Mouse (Mus musculus) spleen, adult 2 months (tissue): ENCODE measurements at regions not wholly inside any gene's neighbourhood (a gene's known extent, or its start where the extent isn't known, plus 50 kb on each side); places are given as distances from the start of the nearest gene placed in this dataset.

Source experiments
- DNase-seq, 2 experiments: peaks; one replicate each; pipeline versions ENCODE4 v3.0.0 to v3.0.0-alpha.2; 2012 to 2021; ENCODE audit warnings: low spot score in 2 of 2, low read depth in 1 of 2
- H3K27ac ChIP-seq: fragments of 200-500 bp; 2 replicates; pipeline ENCODE4 v1.5.1; 2012; ENCODE audit warnings: low read length, inconsistent platforms; ENCODE audit not compliant: insufficient read depth
- H3K27me3 ChIP-seq: fragments of 200-500 bp; 2 replicates; pipeline ENCODE4 v1.6.1; 2012; ENCODE audit warnings: mild to moderate bottlenecking, moderate library complexity, low read length, inconsistent platforms; ENCODE audit not compliant: control insufficient read depth, insufficient read depth
- H3K36me3 ChIP-seq: fragments of 200-500 bp; 2 replicates; pipeline ENCODE4 v1.6.1; 2012; ENCODE audit warnings: mild to moderate bottlenecking, low read length, inconsistent platforms; ENCODE audit not compliant: control insufficient read depth, insufficient read depth
- H3K4me1 ChIP-seq: fragments of 200-500 bp; 2 replicates; pipeline ENCODE4 v1.6.1; 2011; ENCODE audit warnings: inconsistent platforms; ENCODE audit not compliant: control insufficient read depth, insufficient read depth, insufficient read length
- H3K4me3 ChIP-seq: fragments of 200-500 bp; 2 replicates; pipeline ENCODE4 v1.5.1; 2011; ENCODE audit warnings: mild to moderate bottlenecking, inconsistent platforms; ENCODE audit not compliant: insufficient read depth, insufficient read length; ENCODE audit errors: extremely low read depth
- CTCF ChIP-seq: fragments of 200-500 bp; IDR thresholded peaks from 2 replicates; pipeline ENCODE4 v1.5.1; 2011; ENCODE audit warnings: mild to moderate bottlenecking, inconsistent platforms; ENCODE audit not compliant: insufficient read depth, insufficient read length, insufficient replicate concordance; ENCODE audit errors: extremely low read depth
- POLR2A ChIP-seq: fragments of 200-500 bp; IDR thresholded peaks from 2 replicates; pipeline ENCODE4 v1.6.1; 2011; ENCODE audit warnings: low read depth, low read length, inconsistent platforms
- WGBS: fragments of 180-500 bp; shearing (Covaris S2); methylation state at CpG from one replicate; pipeline ENCODE4 v1.1.7; 2018; 5-methylcytosine and 5-hydroxymethylcytosine counted together

DNA sequence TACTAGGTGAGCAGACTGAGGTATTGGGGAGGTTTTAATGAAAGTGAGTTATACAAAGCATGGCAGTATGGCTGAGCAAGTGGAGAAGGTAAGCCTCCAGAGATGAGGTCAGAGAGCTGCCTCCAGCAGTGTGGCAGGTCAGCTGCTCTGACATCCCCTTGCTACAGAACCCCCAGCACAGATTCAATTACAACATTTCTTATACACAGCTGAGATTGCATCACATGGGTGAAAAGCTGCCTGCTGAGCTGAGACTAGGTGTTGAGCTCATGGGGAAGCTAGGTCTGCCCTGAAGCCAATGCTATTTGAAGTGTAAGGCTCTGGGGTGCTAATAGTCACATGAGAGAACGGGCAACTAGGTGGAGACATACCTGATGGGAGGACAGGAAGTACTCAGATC is 350.4 kb upstream of the Meis1 start:
- Histone ChIP-seq H3K4me3 (no peak overlapping the region), H3K36me3 (no peaks in the 10 kb centered on the region), H3K27me3 (no peaks in the 10 kb centered on the region), H3K4me1 (no peaks in the 10 kb centered on the region), H3K27ac (no peak overlapping the region)
- TF ChIP-seq POLR2A (no peak), CTCF (no peak)
- DNase-seq, result no peak
- 83% methylated on average over 1 of the region's 1 CpGs for WGBS

DNA sequence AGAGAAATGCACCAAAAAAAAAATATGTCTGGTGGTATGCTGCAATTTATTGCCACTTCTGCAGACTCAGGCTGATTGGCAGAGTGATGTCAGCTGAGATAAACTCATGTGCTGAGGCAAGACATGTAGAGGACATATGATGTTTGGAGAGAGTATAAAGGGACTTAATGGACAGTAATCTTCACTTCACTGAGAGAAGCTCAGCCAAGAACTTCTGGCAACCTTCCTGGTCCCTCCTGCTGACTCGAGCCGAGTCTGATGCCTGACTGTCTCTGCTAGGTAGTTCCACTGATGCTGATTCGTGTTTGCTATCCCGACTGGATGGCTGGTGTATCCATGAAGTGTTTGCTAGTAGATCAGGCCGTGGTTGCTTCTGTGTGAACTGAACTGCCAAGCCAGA is 354.7 kb upstream of the Meis1 start:
- Histone ChIP-seq H3K27ac (no peak overlapping the region), H3K4me1 (no peaks in the 10 kb centered on the region), H3K4me3 (no peak overlapping the region), H3K27me3 (no peaks in the 10 kb centered on the region; the same call in 1 of the 2 replicates), H3K36me3 (no peaks in the 10 kb centered on the region)
- DNase-seq, result no peak
- TF ChIP-seq POLR2A (no peak), CTCF (no peak)
- 81% methylated on average over 5 of the region's 5 CpGs for WGBS

DNA sequence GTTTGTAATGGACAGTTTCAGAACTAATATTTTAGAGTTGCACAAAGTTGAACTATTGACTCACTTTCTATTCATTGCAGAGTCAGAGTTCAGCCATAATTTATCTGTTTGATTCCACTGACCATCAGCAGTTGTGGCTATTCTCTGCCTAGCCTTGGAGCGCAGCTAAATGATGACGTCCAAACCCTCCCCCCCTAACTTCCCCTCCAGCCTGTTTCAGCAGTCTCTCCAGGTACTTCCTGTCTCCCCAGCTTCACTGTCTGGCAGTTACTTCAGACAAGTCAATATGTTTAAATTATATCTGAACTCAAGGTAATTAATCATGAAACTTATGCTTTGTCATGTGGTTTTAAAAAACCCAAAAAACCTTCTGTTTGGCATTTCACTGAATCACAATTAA is 362.1 kb upstream of the Meis1 start:
- Histone ChIP-seq H3K4me1 (no peaks in the 10 kb centered on the region), H3K27me3 (no peaks in the 10 kb centered on the region; the same call in 1 of the 2 replicates), H3K27ac (no peak overlapping the region), H3K36me3 (no peaks in the 10 kb centered on the region), H3K4me3 (no peak overlapping the region)
- 15% methylated on average over 2 of the region's 2 CpGs for WGBS
- DNase-seq, result no peak
- TF ChIP-seq POLR2A, result no peak
- no peak for TF ChIP-seq CTCF

DNA sequence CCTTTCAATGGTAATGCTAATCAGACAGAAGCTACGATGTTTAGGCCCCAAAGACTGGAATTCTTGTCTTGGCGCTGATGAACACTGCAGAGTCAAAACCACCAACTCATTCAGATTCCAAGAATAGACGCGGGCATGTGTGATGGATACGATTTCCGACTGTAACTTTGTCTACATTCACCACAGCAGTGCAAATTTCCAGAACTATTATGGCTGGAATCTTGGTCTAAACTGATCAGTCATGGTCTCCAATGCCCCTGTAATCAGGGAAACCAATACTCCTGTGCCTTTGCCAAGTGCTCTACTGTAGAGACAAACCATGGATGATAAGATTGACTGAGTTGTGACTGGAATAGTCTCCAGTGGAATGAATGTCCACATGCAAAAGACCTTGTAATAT is 370.4 kb upstream of the Meis1 start:
- 89% methylated on average over 6 of the region's 6 CpGs for WGBS
- no peaks in the 10 kb centered on the region for H3K27me3 ChIP-seq
- no peak for TF ChIP-seq CTCF
- no peaks in the 10 kb centered on the region for H3K36me3 ChIP-seq
- no peak for DNase-seq
- H3K27ac ChIP-seq, result no peak overlapping the region
- no peak overlapping the region for H3K4me3 ChIP-seq
- no peaks in the 10 kb centered on the region for H3K4me1 ChIP-seq

DNA sequence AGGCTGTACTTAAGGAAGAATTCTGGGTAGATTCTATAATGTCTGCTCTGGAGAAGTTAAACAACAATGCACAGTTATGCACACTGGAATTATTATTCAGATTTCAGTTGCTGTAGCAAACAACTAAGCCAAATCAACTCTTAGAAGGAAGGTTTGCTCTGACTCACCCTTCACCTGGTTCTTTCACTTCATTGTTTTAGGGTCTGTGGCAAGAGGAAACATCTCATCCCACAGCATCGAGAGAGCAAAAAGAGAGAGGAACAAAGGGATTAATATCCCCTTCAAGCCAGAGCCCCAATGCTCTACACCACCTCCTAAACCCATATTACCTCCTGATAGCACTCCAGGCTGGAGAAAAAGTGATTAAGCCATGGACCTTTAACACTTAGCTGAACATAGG is 373.4 kb upstream of the Meis1 start:
- Histone ChIP-seq H3K4me1 (no peaks in the 10 kb centered on the region), H3K27me3 (no peaks in the 10 kb centered on the region), H3K36me3 (no peaks in the 10 kb centered on the region), H3K4me3 (no peak overlapping the region), H3K27ac (no peak overlapping the region)
- DNase-seq, result no peak
- no peak for TF ChIP-seq CTCF
- no peak for TF ChIP-seq POLR2A
- WGBS, result 63% methylated on average over 1 of the region's 1 CpGs

DNA sequence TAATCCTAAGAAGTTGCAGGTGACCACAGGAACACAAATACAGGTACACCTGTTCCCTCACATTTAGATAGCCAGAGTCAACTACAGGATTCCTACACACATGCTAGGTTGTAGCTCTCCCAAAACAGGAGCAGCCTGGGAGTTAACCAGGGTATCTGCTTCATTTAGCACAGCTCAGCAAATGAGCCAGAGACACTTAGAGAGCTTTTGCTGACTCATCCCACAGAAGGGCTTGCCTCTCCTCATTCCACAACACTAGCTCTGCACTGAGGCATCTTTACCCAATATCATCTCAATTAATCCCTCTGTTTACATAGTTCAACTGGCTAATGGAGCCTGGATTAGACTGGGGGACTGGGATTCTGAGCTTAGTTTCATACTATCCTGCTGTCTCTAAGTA is 375.6 kb upstream of the Meis1 start:
- Histone ChIP-seq H3K27me3 (no peaks in the 10 kb centered on the region), H3K4me1 (no peaks in the 10 kb centered on the region), H3K27ac (no peak overlapping the region), H3K4me3 (no peak overlapping the region), H3K36me3 (no peaks in the 10 kb centered on the region)
- TF ChIP-seq CTCF (no peak), POLR2A (no peak)
- no peak for DNase-seq

DNA sequence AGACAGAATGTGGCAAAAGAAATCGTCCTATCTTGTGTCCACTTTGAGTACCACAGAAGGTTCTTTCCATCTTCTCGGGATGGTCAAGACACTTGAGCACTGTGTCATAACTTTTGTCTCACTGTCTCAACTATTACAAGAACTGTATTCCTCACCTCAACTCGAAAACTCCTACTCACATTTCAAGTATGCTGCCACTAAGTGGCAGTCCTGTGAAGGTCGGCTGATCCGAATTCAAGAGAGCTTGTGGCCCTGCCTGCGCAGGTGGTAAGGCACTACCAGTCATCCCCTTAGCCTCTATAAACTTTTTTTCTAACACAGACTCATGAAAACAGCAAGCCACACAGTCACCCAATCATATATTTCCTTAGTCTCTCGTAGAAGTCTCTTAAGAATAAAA is 381.6 kb upstream of the Meis1 start:
- Histone ChIP-seq H3K36me3 (no peaks in the 10 kb centered on the region), H3K4me1 (no peaks in the 10 kb centered on the region), H3K4me3 (no peak overlapping the region), H3K27me3 (no peaks in the 10 kb centered on the region), H3K27ac (no peak overlapping the region)
- 82% methylated on average over 7 of the region's 7 CpGs for WGBS
- no peak for TF ChIP-seq POLR2A
- TF ChIP-seq CTCF, result no peak
- no peak for DNase-seq
